Mouse (Mus musculus) v-Abl transformed pro-B cells (cell line): ENCODE measurements around the gene Zfp316.

Experiments used
- in situ Hi-C, 2 experiments: fragments of 400-800 bp; cut with MboI; formaldehyde crosslinking; loops; one replicate each; pipeline ENCODE4 v1.15.1; 2025; ENCODE audit not compliant: unreplicated experiment in 2 of 2

The Zfp316 gene

GRCm38 (mm10) chr5:143244926-143245325, 24.9 kb downstream of the Zfp316 start:
- in situ Hi-C loops: no loop called here

GRCm38 (mm10) chr5:143236036-143236435, 33.8 kb downstream of the Zfp316 start:
- in situ Hi-C loops: loop anchor here (5.0 kb wide), 1 partner anchor 54 kb away; the partner anchor contains the start of genes Rbak (in 2 of the 2) and Spdye4b (in 2 of the 2)

GRCm38 (mm10) chr5:143235028-143235693, 34.7 kb downstream of the Zfp316 start, which contains the start of gene Zfp12:
Zfp12 (plus strand) TSS chr5:143235163.
- in situ Hi-C loops: loop anchor here (5.0 kb wide), 1 partner anchor 53 kb away; the partner anchor contains the start of genes Rbak (in 2 of the 2) and Spdye4b (in 2 of the 2)

- in situ Hi-C loops: no loop called here
Observed at GRCm38 (mm10) chr5:143226790-143227189, 43.0 kb downstream of the Zfp316 start, which contains the start of gene Spdye4a. Spdye4a (minus strand) TSS chr5:143226890.

GRCm38 (mm10) chr5:143222287-143222686, 47.5 kb downstream of the Zfp316 start:
- in situ Hi-C loops: no loop called here

GRCm38 (mm10) chr5:143220996-143221395, 48.8 kb downstream of the Zfp316 start:
- in situ Hi-C loops: no loop called here

GRCm38 (mm10) chr5:143213832-143214231, 56.0 kb downstream of the Zfp316 start:
- in situ Hi-C loops: no loop called here

- in situ Hi-C loops: no loop called here
Observed at GRCm38 (mm10) chr5:143205015-143205414, 64.8 kb downstream of the Zfp316 start.
